In the genomic region with DNA sequence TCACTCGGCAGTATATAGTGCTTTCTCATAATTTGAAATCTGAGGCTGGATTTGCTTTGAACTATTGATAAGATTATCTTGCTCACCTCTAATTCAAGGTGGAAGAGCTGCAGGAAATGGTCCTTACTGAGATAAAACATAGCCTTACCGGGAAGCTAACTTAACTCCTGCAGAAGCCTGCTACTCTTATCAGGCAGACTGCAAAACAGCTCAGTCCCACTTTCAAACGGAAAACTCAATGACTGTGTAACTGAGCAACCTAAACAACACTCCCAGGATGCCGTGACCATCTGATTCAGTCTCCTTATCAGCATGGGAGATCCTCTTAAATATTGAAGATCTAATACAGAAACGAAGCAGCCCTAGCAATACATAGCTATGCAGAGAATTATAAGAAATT, we compare ENCODE assay signal across 26 mouse cellular contexts.
DNase-seq lines count a peak whose midpoint lies in the region; ATAC-seq and TF ChIP-seq lines count a peak whose summit lies in the region.
"Had no signal": no experiment of that assay in that cellular context is flagged by ENCODE, and none has a peak within 500 bp of the region (broad histone marks: within the 10 kb centered on the region; RNA-seq: fewer than 3 reads in every experiment).

No protein-coding gene starts in this region.

- 64% methylated on average over 5 of the region's 5 CpGs for whole genome bisulfite sequencing in midbrain, embryonic 14.5 days
- WGBS in midbrain, embryonic 15.5 days: 56% methylated on average over 5 of the region's 5 CpGs
- 41% methylated on average over 5 of the region's 5 CpGs for WGBS in lung, adult 2 months
- 72% methylated on average over 5 of the region's 5 CpGs for WGBS in kidney, adult 2 months

- H3K27me3 ChIP-seq in midbrain, embryonic 14.5 days (ENCODE audit: control insufficient read depth, insufficient read depth, low read length): no peaks in the 10 kb centered on the region
- H3K27me3 ChIP-seq in midbrain, embryonic 15.5 days (replicated peaks): no peaks in the 10 kb centered on the region
- H3K27me3 ChIP-seq in G1E (ENCODE audit: insufficient read depth, low read length): no peaks in the 10 kb centered on the region
- H3K27me3 ChIP-seq in kidney, adult 2 months (replicated peaks; ENCODE audit: control insufficient read depth, insufficient read depth, low read length): no peaks in the 10 kb centered on the region
- H3K27me3 ChIP-seq: CH12.LX; embryonic facial prominence, embryonic 12.5 days; forebrain, embryonic 13.5 days; forebrain, embryonic 15.5 days; Patski had no signal

- no peak overlapping the region for H3K4me2 ChIP-seq in midbrain, embryonic 14.5 days (ENCODE audit: low read length)
- H3K4me2 ChIP-seq in midbrain, embryonic 15.5 days: no peak overlapping the region
- H3K4me2 ChIP-seq: embryonic facial prominence, embryonic 12.5 days; forebrain, embryonic 13.5 days; forebrain, embryonic 15.5 days had no signal

- no peak overlapping the region for H3K4me3 ChIP-seq in midbrain, embryonic 14.5 days (replicated peaks; ENCODE audit: low read depth, low read length)
- no peak overlapping the region for H3K4me3 ChIP-seq in midbrain, embryonic 15.5 days
- no peak overlapping the region for H3K4me3 ChIP-seq in G1E (ENCODE audit: low read depth, low read length)
- no peak overlapping the region for H3K4me3 ChIP-seq in lung, adult 2 months (replicated peaks; ENCODE audit: extremely low read depth, low read depth, low read length)
- H3K4me3 ChIP-seq in kidney, adult 2 months (ENCODE audit: insufficient read depth, low read depth, low read length): no peak overlapping the region
- H3K4me3 ChIP-seq: embryonic facial prominence, embryonic 10.5 days; embryonic facial prominence, embryonic 12.5 days; forebrain, embryonic 13.5 days; forebrain, embryonic 15.5 days had no signal

- TF ChIP-seq POLR2A in brain, embryonic 14.5 days (IDR thresholded peaks at IDR 0.05; ENCODE audit: borderline replicate concordance, extremely low read depth, insufficient read depth, insufficient read length, poor library complexity, severe bottlenecking): no peak
- TF ChIP-seq POLR2A in lung, adult 2 months (IDR thresholded peaks at IDR 0.05; ENCODE audit: borderline replicate concordance, extremely low read depth, low read depth, low read length): no peak
- no peak for TF ChIP-seq POLR2A in kidney, adult 2 months (IDR thresholded peaks at IDR 0.05; ENCODE audit: low read depth, low read length)

- TF ChIP-seq CTCF in G1E (IDR thresholded peaks at IDR 0.05; ENCODE audit: low read depth, low read length): no peak
- TF ChIP-seq CTCF in brain, embryonic 14.5 days (IDR thresholded peaks at IDR 0.05; ENCODE audit: borderline replicate concordance, extremely low read depth, insufficient read depth, insufficient read length): no peak
- no peak for TF ChIP-seq CTCF in lung, adult 2 months (IDR thresholded peaks at IDR 0.05; ENCODE audit: insufficient read depth, low read length)
- TF ChIP-seq CTCF in kidney, adult 2 months (conservative IDR thresholded peaks at IDR 0.05; ENCODE audit: insufficient read depth, insufficient read length, low read depth, low read length): no peak

- no peak for ATAC-seq in midbrain, embryonic 14.5 days (ENCODE audit: low FRiP score, low TSS enrichment)
- no peak for ATAC-seq in midbrain, embryonic 15.5 days (replicated peaks)
- ATAC-seq in G1E (ENCODE audit: extremely low read depth, insufficient number of reproducible peaks, low FRiP score, poor library complexity, severe bottlenecking): peak; percentile 98
- ATAC-seq: activated CD4-positive, CD25-positive, alpha-beta regulatory T cell, adult 4 months; CD4-positive, CD25-positive, alpha-beta regulatory T cell, adult 4 months; forebrain, embryonic 13.5 days; forebrain, embryonic 15.5 days; forebrain, postnatal 0 days; Patski had no signal

- H3K36me3 ChIP-seq in midbrain, embryonic 14.5 days (ENCODE audit: control insufficient read depth, insufficient read depth, low read length): no peaks in the 10 kb centered on the region
- H3K36me3 ChIP-seq in midbrain, embryonic 15.5 days (replicated peaks): no peaks in the 10 kb centered on the region
- no peaks in the 10 kb centered on the region for H3K36me3 ChIP-seq in G1E (replicated peaks)
- H3K36me3 ChIP-seq in kidney, adult 2 months (ENCODE audit: control insufficient read depth, insufficient read depth, low read length): no peaks in the 10 kb centered on the region
- H3K36me3 ChIP-seq: embryonic facial prominence, embryonic 10.5 days; embryonic facial prominence, embryonic 12.5 days; forebrain, embryonic 15.5 days had no signal

- H3K9me3 ChIP-seq in midbrain, embryonic 14.5 days (ENCODE audit: control insufficient read depth, low read length): no peaks in the 10 kb centered on the region
- no peaks in the 10 kb centered on the region for H3K9me3 ChIP-seq in midbrain, embryonic 15.5 days
- H3K9me3 ChIP-seq in G1E (replicated peaks): no peaks in the 10 kb centered on the region
- H3K9me3 ChIP-seq: embryonic facial prominence, embryonic 10.5 days; embryonic facial prominence, embryonic 12.5 days; forebrain, embryonic 13.5 days; forebrain, embryonic 15.5 days had no signal

- no peaks in the 10 kb centered on the region for H3K4me1 ChIP-seq in midbrain, embryonic 14.5 days (ENCODE audit: control insufficient read depth, insufficient read depth, low read length)
- H3K4me1 ChIP-seq in midbrain, embryonic 15.5 days: no peaks in the 10 kb centered on the region
- peaks cover 8% of the 10 kb centered on the region for H3K4me1 ChIP-seq in G1E (ENCODE audit: insufficient read depth, low read depth, low read length)
- no peaks in the 10 kb centered on the region for H3K4me1 ChIP-seq in lung, adult 2 months (ENCODE audit: control insufficient read depth, insufficient read depth, low read length)
- no peaks in the 10 kb centered on the region for H3K4me1 ChIP-seq in kidney, adult 2 months (ENCODE audit: control insufficient read depth, insufficient read depth, low read length)
- H3K4me1 ChIP-seq: embryonic facial prominence, embryonic 10.5 days; embryonic facial prominence, embryonic 12.5 days; forebrain, embryonic 13.5 days; forebrain, embryonic 15.5 days had no signal

- no peak overlapping the region for H3K27ac ChIP-seq in midbrain, embryonic 14.5 days (replicated peaks; ENCODE audit: low read depth, low read length)
- no peak overlapping the region for H3K27ac ChIP-seq in midbrain, embryonic 15.5 days
- H3K27ac ChIP-seq in kidney, adult 2 months (ENCODE audit: insufficient read depth, low read depth, low read length): no peak overlapping the region
- H3K27ac ChIP-seq: embryonic facial prominence, embryonic 10.5 days; embryonic facial prominence, embryonic 12.5 days; forebrain, embryonic 13.5 days; forebrain, embryonic 15.5 days had no signal

- no peak overlapping the region for H3K9ac ChIP-seq in midbrain, embryonic 14.5 days (replicated peaks; ENCODE audit: low read length)
- H3K9ac ChIP-seq in midbrain, embryonic 15.5 days: no peak overlapping the region
- H3K9ac ChIP-seq: embryonic facial prominence, embryonic 12.5 days; forebrain, embryonic 13.5 days; forebrain, embryonic 15.5 days; forebrain, postnatal 0 days had no signal

- DNase-seq in midbrain, embryonic 14.5 days: peak; percentile 20
- DNase-seq in G1E (ENCODE audit: low spot score): no peak
- peak; percentile 14 for DNase-seq in brain, embryonic 14.5 days (ENCODE audit: low read depth)
- no peak for DNase-seq in lung, adult 2 months
- no peak for DNase-seq in adrenal gland, postnatal 4 days (ENCODE audit: low spot score in 2 of 2)
- no peak for DNase-seq in kidney, adult 2 months
- DNase-seq: adrenal gland, adult 8-10 months; adrenal gland, postnatal 14 days; adrenal gland, postnatal 36 days; B cell, adult 2 months; cerebellum, adult 11 months; cerebellum, adult 18-20 months; cerebellum, adult 8-10 months; cerebellum, adult 9-11 months; cerebellum, postnatal 14 days; cerebellum, postnatal 36 days; forebrain, postnatal 0 days had no signal

Comparison
In these comparisons a context has a peak if more than half of its experiments do, and no peak if none do; other contexts are left out.
1. DNase-seq: peak in midbrain, embryonic 14.5 days (single experiment) and brain, embryonic 14.5 days (single experiment); none in G1E (single experiment), lung, adult 2 months (single experiment), adrenal gland, postnatal 4 days (0 of 2) and kidney, adult 2 months (single experiment).